Mouse (Mus musculus) ES-E14 (cell line): ENCODE data around the gene Arhgef40. TPM values are rescaled to one million over a fixed set of nuclear protein-coding genes. Genes with fewer than 3 reads are reported as not detected.
A peak's percentile ranks its signal among the peaks of the same experiment; 100 is the strongest.

Source experiments
- DNase-seq: peaks from one replicate; pipeline ENCODE4 v3.0.0-alpha.2; 2013; ENCODE audit warnings: low read depth, low spot score
- H3K27ac ChIP-seq: 2 replicates; pipeline ENCODE4 v1.5.1; 2012; ENCODE audit warnings: low read depth, mild to moderate bottlenecking, low read length, moderate library complexity, mixed read lengths; ENCODE audit not compliant: poor library complexity, insufficient read depth, severe bottlenecking
- H3K36me3 ChIP-seq: 2 replicates; pipeline ENCODE4 v1.6.1; 2012; ENCODE audit warnings: mild to moderate bottlenecking, low read length, moderate library complexity, mixed read lengths; ENCODE audit not compliant: control insufficient read depth, poor library complexity, insufficient read depth, severe bottlenecking
- H3K4me1 ChIP-seq, 2 experiments: fragments of 150-350 bp in 1 of 2; sonication (generic) in 1 of 2; 2 replicates each; pipeline ENCODE4 v1.6.1; 2012; ENCODE audit warnings: low read length in 2 of 2, mild to moderate bottlenecking in 1 of 2, mixed read lengths in 1 of 2; ENCODE audit not compliant: control insufficient read depth in 2 of 2, insufficient read depth in 2 of 2, poor library complexity in 1 of 2
- H3K4me3 ChIP-seq, 2 experiments: fragments of 150-350 bp in 1 of 2; sonication (generic) in 1 of 2; 2 replicates each; pipeline ENCODE4 v1.5.1; 2012; ENCODE audit warnings: low read length in 2 of 2, low read depth in 1 of 2, mild to moderate bottlenecking in 1 of 2, mixed read lengths in 1 of 2; ENCODE audit not compliant: insufficient read depth in 1 of 2, poor library complexity in 1 of 2, severe bottlenecking in 1 of 2
- H3K9ac ChIP-seq: 2 replicates; pipeline ENCODE4 v1.6.1; 2012; ENCODE audit warnings: low read depth, mild to moderate bottlenecking, low read length, mixed read lengths; ENCODE audit not compliant: poor library complexity, insufficient read depth, severe bottlenecking
- H3K9me3 ChIP-seq: fragments of 150-350 bp; sonication (generic); 2 replicates; pipeline ENCODE4 v1.6.1; 2012; ENCODE audit warnings: low read depth, mild to moderate bottlenecking, low read length; ENCODE audit not compliant: control insufficient read depth, insufficient read depth
- CHD2 ChIP-seq: IDR thresholded peaks from 2 replicates; pipeline ENCODE4 v1.6.1; 2014; ENCODE audit warnings: mild to moderate bottlenecking, low read depth, low read length, inconsistent platforms
- HCFC1 ChIP-seq: IDR thresholded peaks from 2 replicates; pipeline ENCODE4 v1.6.1; 2012; ENCODE audit warnings: low read length, inconsistent platforms, borderline replicate concordance; ENCODE audit not compliant: insufficient read depth
- MAFK ChIP-seq: IDR thresholded peaks from 2 replicates; pipeline ENCODE4 v1.6.1; 2014; ENCODE audit warnings: mild to moderate bottlenecking, low read depth, low read length, inconsistent platforms; ENCODE audit not compliant: insufficient read depth
- ZC3H11A ChIP-seq: IDR thresholded peaks from 2 replicates; pipeline ENCODE4 v1.6.1; 2012; ENCODE audit warnings: low read depth, mild to moderate bottlenecking, inconsistent platforms, low read length, borderline replicate concordance
- ZNF384 ChIP-seq: IDR thresholded peaks from 2 replicates; pipeline ENCODE4 v1.6.1; 2012; ENCODE audit warnings: low read depth, low read length, inconsistent platforms
- in situ Hi-C, 2 experiments: fragments of 600-800 bp; cut with MboI; formaldehyde crosslinking; loops; one replicate each; pipeline ENCODE4 v1.15.1; 2025; ENCODE audit warnings: low sequenced_read_pairs in 2 of 2, inconsistent platforms in 1 of 2; ENCODE audit not compliant: unreplicated experiment in 2 of 2
- total RNA-seq: library from RNA; depleted of rRNA; stranded (reverse); fragments of 300-350 nt; gene quantifications from 2 replicates; pipeline ENCODE4 v1.2.3, GENCODE M21; 2012

Gene Arhgef40
- total RNA-seq, 1 experiment = 10.1 TPM

DNA sequence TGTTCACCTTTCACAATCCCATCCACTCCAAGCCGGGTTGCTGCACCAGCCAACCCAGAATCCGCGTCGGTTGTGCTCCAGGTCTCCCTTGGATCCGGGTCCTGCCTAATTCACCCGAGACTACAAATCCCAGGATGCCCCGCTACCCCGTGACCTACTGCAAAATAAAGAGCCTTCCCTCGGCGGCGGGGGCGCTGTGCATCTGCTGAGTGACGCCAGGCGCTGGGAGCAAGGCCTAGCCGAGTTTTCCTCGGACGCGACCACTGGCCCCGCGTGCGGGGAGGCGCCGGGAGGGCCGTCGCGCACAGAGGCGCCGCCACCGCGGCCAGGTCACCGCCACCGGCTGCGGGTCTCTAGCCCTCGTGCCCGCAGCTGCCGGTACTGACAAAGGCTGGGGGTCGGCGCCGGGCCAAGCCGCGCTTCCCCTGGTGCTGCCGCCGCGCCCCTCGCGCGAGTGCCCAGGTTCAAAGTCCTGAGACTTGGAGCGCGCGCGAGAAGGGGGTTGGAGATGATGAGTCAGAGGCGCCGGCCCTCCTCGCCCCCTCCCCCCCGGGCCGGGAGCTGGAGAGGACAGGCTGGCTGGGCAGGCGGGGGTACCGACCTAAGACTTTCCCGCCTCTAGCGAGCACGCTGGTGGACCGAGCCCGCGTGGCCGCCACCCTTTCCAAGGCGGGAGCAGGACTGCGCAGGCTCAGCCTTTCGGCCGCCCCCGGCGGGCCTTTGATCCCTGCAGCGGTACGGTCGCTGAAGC, 35.2 kb downstream of the Arhgef40 start:
- H3K9ac ChIP-seq = peak overlapping the region; percentile 99
- peak overlapping the region; percentile 99 for H3K27ac ChIP-seq
- peaks cover 9 to 16% of the 10 kb centered on the region in 2 experiments for H3K4me1 ChIP-seq
- in situ Hi-C loops = loop anchor here in 1 of 2 experiments (25.0 kb wide), 1 partner anchor 107 kb away; the partner anchor contains the start of genes Ndrg2, Rnase13 and Tppp2
- H3K4me3 ChIP-seq = peak overlapping the region; percentile 81 to 88
- DNase-seq = peak; percentile 96
- H3K9me3 ChIP-seq = no peaks in the 10 kb centered on the region
- TF ChIP-seq CHD2 (peak; percentile 88), ZC3H11A (no peak), HCFC1 (peak; percentile 96), MAFK (peak; percentile 48; the same call in 1 of the 2 replicates)
- peaks cover 2% of the 10 kb centered on the region; the same call in 1 of the 2 replicates for H3K36me3 ChIP-seq

DNA sequence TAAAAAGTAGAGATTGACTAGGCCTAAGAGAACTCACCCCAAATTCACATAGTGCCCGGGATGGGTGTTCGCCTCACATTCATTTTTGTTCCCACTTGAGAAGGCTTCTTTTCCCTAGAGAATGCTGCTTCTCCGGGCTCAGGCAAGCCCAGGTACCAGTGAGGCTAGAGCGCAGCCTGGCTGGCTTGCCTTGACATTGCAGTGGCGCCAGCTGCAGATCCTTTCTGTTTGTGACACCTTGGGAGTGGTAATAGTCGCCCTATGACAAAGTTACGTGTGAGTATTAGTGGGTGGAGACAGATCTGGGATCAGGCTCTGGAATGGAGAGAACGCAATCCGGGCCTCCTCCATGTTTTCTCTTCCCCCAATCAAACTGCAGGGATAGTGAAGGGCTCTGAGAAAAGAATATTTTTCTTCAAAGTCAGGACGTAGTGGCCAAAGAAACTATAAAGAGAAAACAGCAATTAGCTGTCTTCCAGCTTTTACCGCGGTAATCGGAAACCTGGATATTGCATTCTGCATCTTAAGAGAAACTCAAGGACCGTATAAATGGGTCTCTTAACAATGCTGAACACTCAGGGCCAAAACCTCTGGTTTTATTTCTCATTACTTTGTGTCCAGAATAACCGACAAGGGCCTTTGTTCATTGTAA, 36.1 kb downstream of the Arhgef40 start, which contains the start of gene Zfp219:
Gene Zfp219 (minus strand): TSS at position 248 of the 652 bp plus-strand sequence.
- peak within 1 kb of the TSS; percentile 81 to 88 for H3K4me3 ChIP-seq
- peaks cover 2% of the 10 kb centered on the region; the same call in 1 of the 2 replicates for H3K36me3 ChIP-seq
- H3K9ac ChIP-seq = peak within 1 kb of the TSS; percentile 99
- TF ChIP-seq MAFK (no peak), HCFC1 (no peak), ZC3H11A (no peak), CHD2 (no peak; the same call in 1 of the 2 replicates), ZNF384 (no peak)
- no peak for DNase-seq
- peaks cover 9 to 16% of the 10 kb centered on the region in 2 experiments for H3K4me1 ChIP-seq
- H3K27ac ChIP-seq = peak within 1 kb of the TSS; percentile 99
- in situ Hi-C loops = loop anchor here in 1 of 2 experiments (25.0 kb wide), 1 partner anchor 108 kb away; the partner anchor contains the start of genes Ndrg2, Rnase13 and Tppp2
- no peaks in the 10 kb centered on the region for H3K9me3 ChIP-seq

DNA sequence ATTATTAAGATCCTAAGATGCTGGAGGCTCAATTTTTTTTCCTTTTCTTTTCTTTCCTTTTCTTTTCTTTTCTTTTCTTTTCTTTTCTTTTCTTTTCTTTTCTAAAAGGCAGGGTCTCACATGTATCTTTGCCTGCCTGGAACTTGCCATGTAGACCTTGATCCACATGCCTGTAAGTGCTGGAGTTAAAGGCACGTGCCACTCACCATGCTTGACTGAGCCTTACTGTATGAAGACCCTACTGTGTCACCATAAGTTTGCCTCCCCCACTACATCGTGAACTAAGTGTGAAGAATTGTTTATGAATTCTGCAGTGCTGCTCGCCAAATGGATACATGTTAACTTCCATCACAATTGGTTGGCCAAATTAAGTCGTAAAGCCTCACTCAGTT, 36.6 kb downstream of the Arhgef40 start:
- in situ Hi-C loops = loop anchor here in 1 of 2 experiments (25.0 kb wide), 1 partner anchor 109 kb away; the partner anchor contains the start of genes Ndrg2, Rnase13 and Tppp2
- peaks cover 2% of the 10 kb centered on the region; the same call in 1 of the 2 replicates for H3K36me3 ChIP-seq
- H3K9ac ChIP-seq = peak overlapping the region; percentile 62; the same call in 1 of the 2 replicates
- peaks cover 5 to 16% of the 10 kb centered on the region in 2 experiments; a peak in 3 of 4 replicates for H3K4me1 ChIP-seq
- TF ChIP-seq HCFC1 (no peak), ZC3H11A (no peak), CHD2 (no peak), ZNF384 (no peak), MAFK (no peak)
- peak overlapping the region; percentile 99 for H3K27ac ChIP-seq
- no peaks in the 10 kb centered on the region for H3K9me3 ChIP-seq
- H3K4me3 ChIP-seq = peak overlapping the region; percentile 81 to 88
- no peak for DNase-seq

DNA sequence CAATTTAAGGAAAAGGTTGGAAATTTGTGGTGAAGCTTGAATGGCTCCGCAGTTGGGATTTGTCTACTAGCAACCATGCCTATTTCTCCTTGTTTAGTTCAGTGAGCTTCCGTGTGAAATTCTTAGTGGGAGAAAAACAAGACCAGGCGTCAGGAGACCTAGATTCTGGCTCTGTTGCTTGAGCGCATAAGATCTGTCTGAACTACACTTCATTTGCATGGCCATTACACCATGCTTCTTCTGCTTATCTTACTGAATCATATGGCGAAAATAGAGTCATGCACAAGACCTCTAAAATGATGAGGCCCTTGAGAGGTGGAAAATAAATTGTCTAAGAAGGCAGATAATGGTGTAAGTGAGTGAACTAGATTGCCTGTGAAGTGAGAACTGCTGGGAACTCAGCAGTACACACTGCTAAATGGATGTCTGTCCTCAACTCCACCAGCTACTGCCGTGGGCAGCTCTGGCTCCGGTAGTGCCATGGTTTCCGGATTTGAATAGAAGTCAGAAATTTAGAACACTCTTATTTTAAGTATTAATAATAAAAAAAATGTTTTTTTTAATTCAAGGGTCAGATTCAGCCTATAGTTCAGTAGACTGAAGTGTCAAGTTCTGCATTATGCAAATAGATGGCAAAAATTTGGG, 37.2 kb downstream of the Arhgef40 start:
- H3K36me3 ChIP-seq = peaks cover 2% of the 10 kb centered on the region; the same call in 1 of the 2 replicates
- H3K9me3 ChIP-seq = no peaks in the 10 kb centered on the region
- H3K4me1 ChIP-seq = peaks cover 4 to 13% of the 10 kb centered on the region in 2 experiments; a peak in 2 of 4 replicates
- TF ChIP-seq HCFC1 (no peak), CHD2 (no peak), MAFK (no peak), ZC3H11A (no peak), ZNF384 (no peak)
- H3K9ac ChIP-seq = peak overlapping the region; percentile 62; the same call in 1 of the 2 replicates
- H3K27ac ChIP-seq = peak overlapping the region; percentile 99
- in situ Hi-C loops = loop anchor here in 1 of 2 experiments (25.0 kb wide), 1 partner anchor 109 kb away; the partner anchor contains the start of genes Ndrg2, Rnase13 and Tppp2
- H3K4me3 ChIP-seq = peak overlapping the region; percentile 81 to 88; a peak in 2 of 4 replicates
- no peak for DNase-seq
